Mouse (Mus musculus): ENCODE results near the gene Fam206a. TPM values are rescaled to one million over a fixed set of nuclear protein-coding genes. Genes with fewer than 3 reads are reported as not detected.

The Fam206a gene
- polyA plus RNA-seq, 1 experiment from 2014 or later = 15.1 TPM

DNA sequence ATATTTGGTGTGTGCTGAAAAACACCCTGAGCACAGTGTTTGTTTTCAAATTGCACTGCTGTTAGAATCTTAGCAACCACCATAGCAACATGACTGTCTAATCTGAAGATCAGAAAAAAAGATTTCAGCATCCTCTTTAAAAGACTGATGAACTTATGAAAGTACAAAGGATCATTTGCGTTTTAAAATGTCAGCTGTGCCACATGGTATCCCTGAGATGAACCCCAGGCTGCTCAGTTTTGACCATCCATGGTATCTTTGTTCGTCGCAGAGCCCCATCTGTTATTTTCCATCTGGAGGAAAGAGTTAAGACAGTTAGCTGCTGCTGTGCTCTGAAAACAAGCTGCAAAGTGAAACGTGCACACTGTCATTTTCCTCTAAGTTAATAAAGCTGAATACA, 10.0 kb downstream of the Fam206a start:
- ATAC-seq = no peak
- ChIA-PET POLR2A (no interaction called here), CTCF (interaction anchor here (1.0 to 3.5 kb wide), 2 partner anchors 8 to 16 kb away, joined by 3 to 19 read pairs; no protein-coding TSS in a partner anchor)
- H3K27me3 ChIP-seq = no peaks in the 10 kb centered on the region
- no peak for TF ChIP-seq CTCF (IDR thresholded peaks at IDR 0.05)
- DNase-seq (ENCODE audit: low read depth, low spot score) = no peak
- in situ Hi-C loops (cut with MboI; ENCODE audit: low pct_unique_long_range_greater_than_20kb) = no loop called here

DNA sequence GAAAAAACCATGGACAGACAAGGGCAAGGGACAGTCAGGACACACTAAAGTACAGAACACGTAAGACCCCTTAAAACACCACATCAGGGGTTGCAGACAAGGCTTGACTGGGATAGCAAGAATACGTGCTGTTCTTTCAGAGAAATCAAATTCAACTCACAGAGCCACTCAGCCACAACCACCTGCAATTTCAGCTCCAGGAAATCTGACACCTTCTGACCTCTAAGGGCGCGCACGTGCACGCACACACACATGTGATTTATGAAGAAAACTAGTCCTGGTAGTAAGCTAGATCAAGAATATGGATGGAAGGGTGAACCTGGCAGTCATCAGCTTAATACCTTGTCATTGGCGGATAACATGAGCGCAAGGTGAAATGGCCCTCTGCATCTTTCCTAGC, 13.0 kb downstream of the Fam206a start:
- no peak for TF ChIP-seq CTCF (IDR thresholded peaks at IDR 0.05)
- ChIA-PET POLR2A (no interaction called here), CTCF (interaction anchor here (0.7 to 0.8 kb wide), 2 partner anchors 12 to 13 kb away, joined by 3 read pairs; no protein-coding TSS in a partner anchor)
- no peaks in the 10 kb centered on the region for H3K27me3 ChIP-seq
- no peak for DNase-seq (ENCODE audit: low read depth, low spot score)
- in situ Hi-C loops (cut with MboI; ENCODE audit: low pct_unique_long_range_greater_than_20kb) = no loop called here
- ATAC-seq = no peak

DNA sequence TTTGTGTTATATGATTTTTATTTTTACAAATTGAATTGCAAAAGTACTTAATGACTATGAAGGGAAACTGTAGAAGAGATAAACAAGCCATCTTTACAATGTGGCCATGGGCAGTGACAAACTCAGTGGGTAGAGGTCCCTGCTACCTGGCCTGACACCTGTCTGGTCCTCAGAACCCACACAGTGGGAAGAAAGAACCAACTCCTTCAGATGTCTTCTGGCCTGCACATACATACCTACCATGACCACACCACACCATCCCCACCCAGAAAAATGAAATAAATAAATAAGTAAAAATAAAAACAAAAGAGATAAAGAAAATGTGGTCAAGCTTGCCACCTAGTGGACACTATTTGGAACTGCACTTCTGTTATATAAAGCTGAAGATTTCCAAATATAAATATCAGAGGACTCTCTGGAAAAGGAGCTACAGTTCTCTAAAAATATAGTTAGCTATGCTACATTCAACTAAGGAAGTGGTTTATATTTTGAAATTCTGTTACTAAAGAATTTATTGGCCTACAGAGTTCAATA, 17.9 kb downstream of the Fam206a start:
- DNase-seq (ENCODE audit: low read depth, low spot score) (no peak), ATAC-seq (no peak)
- H3K27me3 ChIP-seq = no peaks in the 10 kb centered on the region
- peak; percentile 49 for TF ChIP-seq CTCF (IDR thresholded peaks at IDR 0.05)
- POLR2A ChIA-PET = no interaction called here
- CTCF ChIA-PET = interaction anchor here (0.9 to 1.8 kb wide), 7 partner anchors 9 to 47 kb away, joined by 3 to 19 read pairs (median 4); partner anchors contain the start of genes Elp1 and Fam206a
- in situ Hi-C loops (cut with MboI; ENCODE audit: low pct_unique_long_range_greater_than_20kb) = no loop called here

DNA sequence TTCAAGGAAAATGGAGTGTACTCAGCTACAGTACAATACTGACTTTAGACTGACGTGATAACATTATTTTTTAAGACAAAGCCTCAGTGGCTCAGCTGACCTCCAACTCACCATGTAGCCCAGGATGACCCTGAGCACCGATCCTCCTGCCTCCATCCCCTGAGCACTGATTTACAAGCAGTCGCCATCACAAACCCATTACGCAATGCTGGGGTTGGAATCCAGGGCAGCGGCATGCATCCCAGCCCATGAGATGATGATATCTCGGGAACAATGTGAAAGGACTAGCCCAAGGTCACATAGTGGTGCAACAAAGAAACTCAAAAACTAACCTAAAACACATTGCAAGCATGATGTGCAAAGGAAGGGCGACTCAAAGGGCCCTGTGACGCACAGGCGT, 22.1 kb downstream of the Fam206a start:
- no peaks in the 10 kb centered on the region for H3K27me3 ChIP-seq
- CTCF ChIA-PET = interaction anchor here (0.9 kb wide), 1 partner anchor 25 kb away, joined by 3 read pairs; no protein-coding TSS in a partner anchor
- POLR2A ChIA-PET = no interaction called here
- ATAC-seq = no peak
- TF ChIP-seq CTCF (IDR thresholded peaks at IDR 0.05) = no peak
- DNase-seq (ENCODE audit: low read depth, low spot score) = no peak
- in situ Hi-C loops (cut with MboI; ENCODE audit: low pct_unique_long_range_greater_than_20kb) = no loop called here

DNA sequence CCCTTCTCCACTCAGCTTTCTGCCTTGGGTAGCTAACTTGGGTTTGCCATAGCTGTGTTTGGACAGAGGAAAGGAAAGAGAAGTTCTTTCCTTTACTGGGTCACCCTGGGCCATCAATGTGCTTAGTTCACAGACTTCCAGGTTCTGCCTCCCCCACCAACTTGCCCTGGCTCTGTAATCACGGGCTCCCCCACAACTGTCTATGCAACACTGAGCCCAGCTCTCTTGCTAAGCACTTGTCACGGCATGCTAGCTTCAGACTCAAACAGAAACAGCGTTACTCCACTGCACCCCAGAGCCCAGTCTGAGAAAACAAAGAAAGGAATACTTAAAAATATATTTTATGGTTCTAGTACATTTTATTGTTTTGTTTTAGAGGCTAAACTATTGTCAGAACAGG, 26.8 kb downstream of the Fam206a start:
- CTCF ChIA-PET = interaction anchor here (0.8 to 1.8 kb wide), 7 partner anchors 9 to 25 kb away, joined by 3 to 8 read pairs (median 3); no protein-coding TSS in a partner anchor
- POLR2A ChIA-PET = interaction anchor here (0.9 kb wide), 1 partner anchor 26 kb away, joined by 3 read pairs; no protein-coding TSS in a partner anchor

DNA sequence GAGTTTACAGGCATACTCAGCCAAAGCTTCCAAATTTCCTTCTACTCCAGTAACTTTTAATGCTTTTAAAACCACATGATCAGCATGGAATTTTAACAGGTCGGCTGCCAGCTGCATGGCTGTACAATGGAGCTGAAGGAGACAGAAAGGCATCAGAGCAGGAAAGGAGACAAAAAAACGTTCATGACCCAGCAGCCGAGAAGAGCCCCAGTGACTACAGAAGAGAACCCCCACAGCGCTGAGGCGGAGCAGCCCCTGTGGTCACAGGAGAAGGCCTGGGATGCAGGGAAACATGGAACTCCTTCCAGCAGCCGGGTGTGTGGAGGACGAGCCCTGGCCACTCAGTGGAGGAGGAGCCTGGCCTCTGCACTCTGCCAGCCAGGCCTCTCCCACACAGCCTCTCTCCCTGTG, 27.4 kb downstream of the Fam206a start:
- no peaks in the 10 kb centered on the region for H3K27me3 ChIP-seq
- DNase-seq (ENCODE audit: low read depth, low spot score) (peak; percentile 86), ATAC-seq (peak; percentile 85)
- in situ Hi-C loops (cut with MboI; ENCODE audit: low pct_unique_long_range_greater_than_20kb) = no loop called here
- ChIA-PET CTCF (interaction anchor here (0.8 to 1.8 kb wide), 5 partner anchors 10 to 25 kb away, joined by 3 to 8 read pairs (median 3); no protein-coding TSS in a partner anchor), POLR2A (interaction anchor here (0.9 kb wide), 1 partner anchor 25 kb away, joined by 3 read pairs; no protein-coding TSS in a partner anchor)
- no peak for TF ChIP-seq CTCF (IDR thresholded peaks at IDR 0.05)

More for the DNA sequence above, 26.8 kb downstream of the Fam206a start:
- no peaks in the 10 kb centered on the region for H3K27me3 ChIP-seq
- TF ChIP-seq CTCF (IDR thresholded peaks at IDR 0.05) = no peak
- ATAC-seq (peak; percentile 85), DNase-seq (ENCODE audit: low read depth, low spot score) (peak; percentile 27)
- in situ Hi-C loops (cut with MboI; ENCODE audit: low pct_unique_long_range_greater_than_20kb) = no loop called here

DNA sequence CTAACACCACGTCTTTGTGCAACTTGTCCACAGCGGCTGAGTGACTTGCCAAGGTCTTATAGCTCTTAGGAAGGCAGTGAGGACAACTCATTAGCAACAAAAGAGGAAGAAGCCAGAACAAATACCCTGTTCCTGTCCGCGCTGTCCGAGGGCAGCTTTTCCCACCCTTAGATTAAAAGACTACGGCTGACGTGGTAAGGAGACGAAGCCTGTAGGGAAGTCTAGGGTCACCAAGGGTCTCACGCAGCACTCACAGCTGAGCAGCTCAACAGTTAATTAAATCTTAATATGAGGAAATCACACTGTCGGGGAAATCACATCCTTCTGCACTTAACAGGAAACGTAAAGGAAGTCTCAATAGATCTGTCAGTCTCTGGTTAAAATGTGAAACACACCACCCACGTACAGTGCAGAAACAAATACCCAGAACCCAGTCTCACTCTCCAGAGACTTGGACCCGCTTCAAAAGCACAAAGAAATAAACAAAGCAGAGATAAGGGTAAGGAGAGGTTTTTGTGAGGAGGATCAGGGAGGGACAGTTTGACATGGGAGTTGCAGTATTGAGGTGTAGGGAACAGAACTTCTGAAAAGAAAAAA, 29.0 kb downstream of the Fam206a start:
- DNase-seq (ENCODE audit: low read depth, low spot score) (no peak), ATAC-seq (no peak)
- in situ Hi-C loops (cut with MboI; ENCODE audit: low pct_unique_long_range_greater_than_20kb) = no loop called here
- ChIA-PET CTCF (interaction anchor here (0.9 kb wide), 1 partner anchor 11 kb away, joined by 4 read pairs; no protein-coding TSS in a partner anchor), POLR2A (no interaction called here)
- H3K27me3 ChIP-seq = no peaks in the 10 kb centered on the region
- TF ChIP-seq CTCF (IDR thresholded peaks at IDR 0.05) = no peak

DNA sequence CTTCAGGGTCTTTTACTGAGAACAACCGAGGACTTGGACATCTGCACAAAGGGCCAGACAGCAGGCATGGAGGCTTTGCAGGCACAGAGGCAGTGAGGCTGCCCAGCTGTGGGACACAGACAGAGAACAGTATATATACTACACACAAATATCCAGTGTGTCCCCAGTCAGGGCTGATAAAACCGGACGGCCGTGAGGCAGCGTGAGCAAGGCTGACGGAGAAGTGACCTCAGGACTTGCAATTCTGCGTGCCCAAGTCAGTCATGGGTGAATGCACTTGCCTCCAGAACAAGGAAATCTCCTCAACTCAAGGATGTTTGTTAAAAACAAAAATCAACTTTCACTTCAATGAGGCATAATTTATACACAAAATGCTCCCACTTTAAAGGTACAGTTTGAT, 29.9 kb downstream of the Fam206a start:
- ATAC-seq = no peak
- TF ChIP-seq CTCF (IDR thresholded peaks at IDR 0.05) = no peak
- H3K27me3 ChIP-seq = no peaks in the 10 kb centered on the region
- in situ Hi-C loops (cut with MboI; ENCODE audit: low pct_unique_long_range_greater_than_20kb) = no loop called here
- CTCF ChIA-PET = no interaction called here
- DNase-seq (ENCODE audit: low read depth, low spot score) = no peak
- POLR2A ChIA-PET = no interaction called here

DNA sequence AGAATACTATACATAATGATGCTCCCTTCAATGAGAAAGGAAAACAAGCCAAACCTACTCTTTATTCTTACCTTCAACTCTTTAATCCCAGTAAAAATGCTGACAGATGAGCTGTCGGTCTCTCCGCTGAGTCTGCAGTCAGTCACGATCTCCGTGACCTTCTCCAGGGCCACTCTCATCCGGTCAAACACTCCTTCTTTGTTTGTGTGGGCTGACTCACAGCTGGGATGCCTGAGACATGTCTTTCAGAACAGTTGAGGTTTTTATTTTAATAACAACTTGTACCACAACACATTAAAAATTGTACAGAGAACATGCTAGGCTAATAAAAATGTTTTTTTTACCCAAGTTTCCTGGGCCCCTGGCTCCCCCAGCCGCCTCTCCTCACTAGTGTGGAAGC, 35.5 kb downstream of the Fam206a start:
- H3K27me3 ChIP-seq = no peaks in the 10 kb centered on the region
- DNase-seq (ENCODE audit: low read depth, low spot score) (no peak), ATAC-seq (no peak)
- no peak for TF ChIP-seq CTCF (IDR thresholded peaks at IDR 0.05)
- in situ Hi-C loops (cut with MboI; ENCODE audit: low pct_unique_long_range_greater_than_20kb) = no loop called here
- ChIA-PET POLR2A (no interaction called here), CTCF (interaction anchor here (1.3 kb wide), 1 partner anchor 9 kb away, joined by 4 read pairs; no protein-coding TSS in a partner anchor)

DNA sequence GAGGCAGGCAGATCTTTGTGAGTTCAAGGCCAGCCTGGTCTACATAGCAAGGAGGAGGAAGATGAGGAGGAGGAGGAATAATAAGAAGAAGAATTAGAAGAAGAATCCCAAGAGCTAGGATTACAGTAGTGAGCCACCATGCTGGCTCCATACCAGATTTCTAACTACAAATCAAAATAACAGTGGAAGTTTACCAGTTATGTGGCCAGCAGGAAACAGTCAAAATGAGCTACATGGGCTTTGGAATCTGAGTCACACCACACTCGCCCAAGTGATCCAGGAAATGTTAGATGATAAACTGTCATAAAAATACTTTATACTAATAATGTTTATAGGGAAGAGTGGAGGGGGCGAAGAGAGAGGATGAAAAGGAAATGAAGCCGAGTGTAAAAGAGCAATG, 38.2 kb downstream of the Fam206a start:
- ATAC-seq (no peak), DNase-seq (ENCODE audit: low read depth, low spot score) (no peak)
- POLR2A ChIA-PET = no interaction called here
- CTCF ChIA-PET = no interaction called here
- in situ Hi-C loops (cut with MboI; ENCODE audit: low pct_unique_long_range_greater_than_20kb) = no loop called here
- H3K27me3 ChIP-seq = no peaks in the 10 kb centered on the region
- no peak for TF ChIP-seq CTCF (IDR thresholded peaks at IDR 0.05)

DNA sequence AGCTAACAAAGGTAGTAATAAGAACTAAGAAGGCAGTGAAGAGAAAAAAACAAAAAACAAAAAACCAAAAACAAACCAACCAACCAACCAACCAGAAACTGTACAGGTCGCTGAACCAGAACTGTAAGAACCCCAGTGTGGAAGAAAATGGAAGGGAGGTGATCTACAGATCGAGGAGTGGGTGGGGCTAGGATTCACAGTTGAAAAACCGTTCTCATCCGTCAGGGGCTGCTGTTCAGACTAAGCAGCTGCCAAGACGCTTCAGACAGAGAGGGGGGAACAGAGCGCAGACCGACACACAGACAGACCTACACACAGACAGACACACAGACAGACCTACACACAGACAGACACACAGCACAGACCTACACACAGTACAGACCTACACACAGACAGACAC, 40.4 kb downstream of the Fam206a start:
- DNase-seq (ENCODE audit: low read depth, low spot score) (no peak), ATAC-seq (no peak)
- H3K27me3 ChIP-seq = no peaks in the 10 kb centered on the region
- CTCF ChIA-PET = interaction anchor here (1.4 kb wide), 1 partner anchor 10 kb away, joined by 3 read pairs; no protein-coding TSS in a partner anchor
- TF ChIP-seq CTCF (IDR thresholded peaks at IDR 0.05) = no peak
- in situ Hi-C loops (cut with MboI; ENCODE audit: low pct_unique_long_range_greater_than_20kb) = no loop called here
- POLR2A ChIA-PET = no interaction called here

Data from Patski (cell line).